Mouse (Mus musculus) bone marrow, adult 2 months (tissue): ENCODE data around the gene Slc7a3.

Experiments used
- CTCF ChIP-seq: fragments of 200-500 bp; IDR thresholded peaks from 2 replicates; pipeline ENCODE4 v1.5.1; 2011; ENCODE audit warnings: low read length, control low read depth; ENCODE audit not compliant: control insufficient read depth, insufficient read depth
- POLR2A ChIP-seq: fragments of 200-500 bp; IDR thresholded peaks from 2 replicates; pipeline ENCODE4 v1.6.1; 2011; ENCODE audit warnings: low read depth, mild to moderate bottlenecking, control low read depth, low read length, borderline replicate concordance; ENCODE audit not compliant: control insufficient read depth

DNA sequence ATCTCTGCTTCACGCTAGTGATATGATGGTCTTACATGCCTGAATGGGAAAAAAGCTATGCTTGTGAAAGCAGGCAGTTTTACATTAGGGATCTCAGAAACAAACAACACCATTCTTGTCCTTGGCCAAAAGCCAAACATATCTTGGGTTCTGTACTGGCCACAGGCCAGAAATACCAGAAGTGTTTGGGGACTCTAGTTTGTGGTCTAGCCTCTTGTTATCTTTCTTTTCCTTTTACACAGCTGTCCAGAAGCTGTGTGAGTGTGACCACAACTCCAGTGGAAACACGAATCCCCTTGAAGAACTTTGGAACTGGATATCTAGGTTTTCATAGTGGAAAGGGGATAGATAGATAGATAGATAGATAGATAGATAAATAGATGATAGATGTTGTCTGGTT is 41.2 kb upstream of the Slc7a3 start:
- TF ChIP-seq CTCF: no peak
- no peak for TF ChIP-seq POLR2A
